Mouse (Mus musculus) cerebellum, postnatal 25 days (tissue): Measurements from ENCODE around the gene Mrgprg.

Source experiments
- DNase-seq, 2 experiments: peaks; one replicate each; pipeline ENCODE4 v3.0.0; 2021; ENCODE audit warnings: mixed read lengths in 2 of 2

Mrgprg gene

DNA sequence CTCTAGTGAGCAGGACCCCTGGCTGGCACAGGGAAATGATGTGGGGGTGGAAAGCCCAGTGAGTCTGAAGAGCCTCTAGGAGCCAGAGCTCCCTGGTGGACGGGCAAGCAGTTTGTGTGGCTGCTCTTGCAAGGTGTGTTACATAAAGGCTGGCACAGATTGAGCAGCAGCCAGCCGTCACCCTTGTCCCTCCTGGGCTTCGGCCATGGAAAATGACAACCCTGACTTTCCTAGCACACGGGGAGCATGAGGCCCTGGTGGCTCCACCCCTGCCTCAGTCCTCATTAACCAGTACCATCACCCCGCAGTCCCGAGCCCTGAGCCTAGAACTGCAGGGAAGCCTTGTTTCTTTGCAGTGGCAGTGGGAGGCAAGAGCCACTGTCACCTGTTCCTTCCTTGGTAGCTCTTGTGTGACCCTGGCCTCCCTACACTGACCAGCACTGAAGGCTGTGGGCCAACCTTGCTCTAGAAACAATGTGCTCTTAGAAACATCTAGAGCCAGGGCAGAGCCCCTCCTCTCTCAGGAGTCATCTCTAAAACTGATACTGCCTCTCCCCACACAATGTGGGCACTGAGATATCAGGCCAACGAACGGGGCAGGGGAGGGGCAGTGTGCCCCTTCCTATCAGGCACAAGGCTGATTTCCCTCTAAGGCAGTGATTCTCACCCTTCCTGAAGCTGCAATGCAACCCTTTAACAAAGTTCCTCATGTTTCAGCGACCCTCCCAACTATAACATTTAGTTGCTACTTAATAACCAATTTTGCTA lies 11.3 kb downstream of the Mrgprg start:
- no peak for DNase-seq

DNA sequence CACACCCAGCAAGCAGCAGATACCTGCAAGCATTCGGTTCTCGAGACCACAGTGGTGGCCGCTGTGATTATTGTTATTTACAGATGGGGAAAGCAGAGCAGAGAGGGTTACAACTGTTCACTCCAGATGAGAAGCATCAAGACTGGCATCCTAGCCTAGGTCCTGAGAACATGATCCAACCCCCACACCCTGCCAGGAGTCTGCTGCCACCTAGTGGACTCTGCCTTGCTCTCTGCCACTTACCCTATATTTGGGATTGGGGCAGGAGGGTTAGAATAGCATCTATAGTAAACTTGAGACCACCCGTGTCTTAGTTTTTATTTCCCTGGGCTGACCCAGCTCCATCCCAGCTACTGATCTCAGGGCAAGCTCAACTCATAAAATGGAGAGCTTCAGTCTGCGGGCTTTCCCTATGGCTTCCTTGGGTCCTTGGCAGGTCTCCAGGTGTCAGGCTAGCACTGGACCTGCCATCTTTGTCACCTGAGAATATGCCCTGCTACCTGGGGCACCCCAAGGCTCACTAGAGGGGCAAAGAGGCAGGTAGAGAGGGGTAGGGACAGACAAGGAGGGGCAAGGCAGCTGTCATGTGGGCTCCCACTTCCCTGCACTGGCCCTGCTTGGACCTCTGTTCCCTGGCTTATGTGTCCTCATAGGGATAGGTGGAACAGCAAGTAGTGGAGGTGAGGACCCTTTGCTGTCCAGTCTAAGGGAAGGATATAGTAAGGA lies 12.6 kb downstream of the Mrgprg start:
- peak; percentile 50 to 75 for DNase-seq

DNA sequence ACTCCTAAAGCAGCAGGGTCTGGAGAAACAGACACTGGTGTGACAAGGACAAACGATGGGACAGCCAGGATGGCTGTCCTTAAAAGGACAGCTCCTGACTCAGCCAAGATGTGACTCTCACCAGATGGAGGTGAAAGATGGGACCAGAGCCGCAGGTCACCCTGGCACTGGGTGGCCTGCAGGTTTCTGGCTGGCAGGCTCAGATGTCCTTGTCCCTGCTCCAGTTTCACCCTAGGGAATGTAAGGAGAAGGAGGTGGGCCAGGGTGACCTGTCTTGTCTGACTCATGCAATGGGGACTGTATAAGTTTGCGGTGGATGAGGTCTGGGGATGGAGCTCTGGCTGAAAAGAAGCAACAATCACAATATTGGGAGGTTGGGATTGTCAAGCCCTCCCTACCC lies 14.2 kb downstream of the Mrgprg start:
- peak in 1 of 2 experiments; percentile 47 for DNase-seq

DNA sequence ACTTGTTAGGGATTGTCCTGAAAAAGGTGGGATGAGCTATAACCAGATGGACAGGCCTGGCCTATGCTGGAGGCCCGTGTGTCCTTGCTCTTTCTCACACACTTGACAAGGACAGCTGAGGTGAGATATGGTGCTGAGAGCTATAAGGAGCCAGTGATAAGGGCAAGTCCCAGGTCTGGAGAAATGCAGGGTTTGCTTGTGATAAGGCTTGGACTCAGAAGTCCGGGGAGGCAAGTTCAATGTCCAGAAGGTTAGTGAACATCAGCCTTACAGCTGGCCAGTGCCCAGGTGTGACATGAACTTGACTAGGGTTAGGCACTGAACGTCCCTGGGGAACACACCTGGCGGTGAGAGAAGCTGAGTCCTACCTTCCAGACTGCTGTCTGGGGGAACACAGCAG lies 14.7 kb downstream of the Mrgprg start:
- no peak for DNase-seq

DNA sequence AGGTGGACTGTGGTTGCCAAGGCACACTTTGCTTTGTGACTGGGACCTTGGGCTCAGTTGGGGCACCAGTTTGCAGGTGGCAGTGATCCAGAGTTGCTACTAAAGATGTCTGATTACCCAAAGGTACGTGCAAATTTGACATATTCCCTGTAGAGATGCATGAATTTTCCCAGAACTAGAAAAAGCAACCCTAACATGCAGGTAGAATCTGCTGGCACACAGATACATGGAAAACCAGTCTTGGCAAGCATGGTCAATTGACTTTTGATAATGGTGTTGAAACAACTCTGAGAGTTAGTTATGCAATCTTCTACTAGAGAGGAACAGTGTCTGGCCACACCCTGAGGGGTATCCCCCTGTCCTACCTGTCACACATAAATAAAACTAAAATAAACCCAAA lies 15.4 kb downstream of the Mrgprg start:
- DNase-seq, result no peak

DNA sequence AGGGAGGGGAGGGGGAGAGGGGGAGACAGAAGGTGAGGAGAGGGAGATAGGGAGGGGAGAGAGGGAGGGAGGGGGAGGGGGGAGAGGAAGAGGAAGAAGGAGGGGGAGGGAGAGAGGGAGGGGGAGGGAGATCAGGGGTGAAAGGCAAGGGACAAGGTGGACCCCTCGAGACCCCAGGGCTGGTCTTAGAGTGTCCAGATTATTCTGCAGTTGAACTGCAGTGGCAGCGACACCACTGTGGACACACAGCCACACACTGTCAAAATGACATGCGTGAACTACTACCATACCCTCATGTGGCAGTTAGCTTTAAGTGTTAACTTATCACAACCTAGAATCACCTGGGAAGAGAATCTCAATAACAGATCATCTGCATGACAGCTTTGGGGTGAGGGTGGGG lies 17.7 kb downstream of the Mrgprg start:
- DNase-seq, result no peak

DNA sequence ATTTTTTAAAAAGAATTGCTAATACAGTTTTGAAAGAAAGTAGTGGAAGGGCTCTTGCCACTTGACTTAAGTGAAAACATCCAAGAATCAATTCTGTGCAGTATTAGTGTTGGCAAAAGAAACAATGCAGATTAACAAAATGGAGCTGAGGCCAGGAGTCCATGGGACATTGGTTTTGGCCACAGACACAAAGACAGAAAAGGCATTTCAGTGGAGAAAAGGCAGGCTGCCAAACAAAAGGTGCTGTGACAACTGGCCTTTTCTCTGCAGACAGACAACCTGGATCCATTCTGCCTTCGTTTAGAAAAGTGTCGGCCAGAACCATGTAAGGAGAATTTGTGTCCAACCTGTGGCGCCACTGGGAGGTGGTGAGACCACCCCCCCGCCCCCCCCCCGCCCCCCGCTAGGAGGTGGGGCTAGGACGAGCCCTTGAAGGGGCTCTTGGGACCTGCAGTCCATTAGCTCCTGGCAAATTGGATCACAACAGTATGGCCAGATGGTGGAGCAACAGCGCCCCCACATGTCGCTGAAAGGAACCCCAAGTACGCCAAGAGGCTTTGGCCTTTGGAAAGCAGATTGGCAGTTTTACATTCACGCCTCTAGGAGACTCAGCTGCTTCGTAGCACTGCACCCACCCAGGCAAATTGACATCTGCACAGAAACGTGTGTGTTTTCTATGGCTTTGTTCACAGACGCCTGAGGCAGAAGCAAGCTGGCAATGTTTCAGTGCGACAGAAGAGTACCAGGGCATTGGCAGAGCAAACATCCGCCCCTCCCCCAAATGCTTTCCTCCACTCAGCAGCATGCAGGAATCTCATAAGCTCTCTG lies 18.5 kb downstream of the Mrgprg start:
- DNase-seq, result peak; percentile 86 to 90

DNA sequence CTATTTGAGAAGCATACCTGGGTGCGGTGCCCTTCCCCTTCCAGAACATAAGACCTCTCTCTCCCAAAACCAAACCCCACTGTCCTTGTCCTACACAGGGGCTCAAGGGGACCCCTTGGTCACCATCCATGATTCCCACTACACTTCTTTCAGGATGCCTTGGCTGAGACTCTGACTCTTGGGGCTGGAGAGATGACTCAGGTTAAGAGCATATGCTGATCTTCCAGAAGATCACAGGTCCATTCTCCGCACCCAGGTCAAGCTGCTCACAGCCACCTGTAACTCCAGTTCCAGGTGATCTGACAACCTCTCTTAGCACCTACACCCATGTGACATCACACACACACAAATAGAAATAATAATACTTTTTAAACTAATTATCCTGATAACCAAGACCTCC lies 26.1 kb downstream of the Mrgprg start:
- DNase-seq, result no peak

DNA sequence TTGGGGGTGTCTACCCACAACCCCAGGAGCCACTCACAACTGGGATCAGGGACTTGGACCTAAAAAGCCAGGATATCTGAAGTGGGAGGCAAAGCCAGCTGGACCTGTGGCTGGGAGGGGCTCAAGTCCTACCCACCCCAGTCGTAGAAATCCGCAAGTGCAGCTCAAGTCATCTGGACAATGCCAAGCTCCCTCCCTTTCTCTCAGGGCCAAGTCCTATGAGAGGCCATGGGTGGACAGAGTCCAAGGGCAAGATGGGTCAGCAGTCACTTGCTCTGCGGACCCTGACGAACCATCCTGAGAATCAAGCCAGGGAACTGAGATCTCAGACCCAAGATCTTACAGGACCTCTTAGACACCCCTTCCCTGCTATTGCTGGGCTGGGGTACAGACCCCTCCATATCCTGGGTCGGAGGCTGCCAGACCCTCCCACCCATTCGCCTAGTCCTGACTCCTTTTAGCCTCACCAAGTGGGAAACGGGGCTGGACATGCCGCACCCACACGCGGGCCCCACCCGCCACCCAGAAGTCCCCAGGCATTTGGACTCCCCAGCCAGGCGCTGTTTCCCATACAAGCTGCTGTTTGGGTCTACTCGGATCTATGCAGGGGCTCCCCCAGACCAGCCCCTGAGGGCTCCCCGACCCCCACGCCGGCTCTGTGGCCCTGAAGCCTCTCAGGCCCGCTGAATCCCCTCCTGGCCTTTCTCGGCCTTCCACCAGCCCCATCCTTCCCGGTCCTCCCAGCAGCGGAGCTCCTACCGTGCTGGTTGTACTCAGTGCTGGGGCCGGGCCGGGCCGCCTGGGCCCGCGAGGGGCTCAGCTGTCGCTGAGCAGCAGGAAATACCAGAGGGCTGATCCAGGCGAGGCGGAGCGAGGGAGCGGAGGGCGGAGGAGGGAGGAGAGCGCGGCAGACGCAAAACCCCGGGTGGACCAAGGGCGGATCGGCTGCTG lies 27.0 kb downstream of the Mrgprg start:
- peak; percentile 66 to 76 for DNase-seq

DNA sequence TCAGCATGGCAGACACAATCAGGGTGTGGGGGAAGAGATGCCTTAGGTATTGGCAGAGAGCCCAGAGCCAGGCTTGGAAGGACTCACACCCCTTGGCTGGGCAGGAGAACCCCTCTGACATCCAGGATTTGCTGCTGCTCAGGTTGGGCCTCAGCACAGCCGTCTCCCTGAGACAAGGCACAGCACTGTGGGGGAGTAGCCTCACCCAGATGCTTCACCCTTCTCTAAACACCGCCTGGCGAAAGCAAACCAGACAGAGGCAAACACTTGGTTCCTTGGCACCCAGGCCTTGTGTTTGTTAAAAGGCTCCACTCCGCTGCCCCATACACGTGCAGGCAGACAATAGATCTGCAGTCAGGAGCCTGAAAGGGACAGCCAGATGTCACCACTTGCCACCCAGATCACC lies 28.2 kb downstream of the Mrgprg start:
- no peak for DNase-seq

DNA sequence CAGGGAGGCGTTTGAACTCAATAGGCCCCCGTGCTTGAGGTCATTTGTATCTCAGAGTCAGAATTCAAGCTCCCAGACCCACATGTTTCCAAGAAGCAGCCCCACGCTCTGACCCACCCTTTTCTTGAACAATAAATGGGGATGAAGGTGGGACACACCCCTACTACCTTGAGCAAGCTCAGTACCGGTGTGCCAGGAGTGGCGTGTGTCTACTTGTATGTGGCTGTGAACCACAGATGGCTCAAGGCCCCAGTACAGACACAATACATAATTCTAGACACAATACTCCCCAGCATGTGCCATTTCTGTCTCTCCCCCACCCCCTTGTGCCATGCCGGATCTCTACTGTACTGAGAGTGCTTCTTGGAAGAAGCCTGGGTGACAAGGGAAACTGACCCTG lies 28.6 kb downstream of the Mrgprg start:
- DNase-seq, result no peak

DNA sequence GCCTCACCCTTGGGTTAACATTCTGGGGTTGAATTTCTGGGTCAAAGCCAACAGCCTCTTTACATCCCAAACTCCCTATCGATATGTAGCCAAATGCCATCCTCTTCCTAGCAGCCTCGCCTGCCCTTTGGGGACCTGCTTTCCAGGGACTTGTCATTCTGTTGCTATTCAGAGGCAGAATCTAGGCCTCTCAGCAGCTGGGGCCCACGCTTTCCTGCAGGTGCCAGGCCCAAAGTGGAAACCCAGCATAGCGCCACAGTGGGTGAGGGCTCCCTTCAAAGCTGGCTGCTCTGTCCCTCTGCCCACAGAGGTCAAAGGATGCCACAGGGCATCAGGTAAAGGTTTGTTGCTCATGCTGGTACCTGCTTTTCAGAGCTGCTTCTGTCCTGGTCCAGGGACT lies 33.0 kb downstream of the Mrgprg start:
- DNase-seq, result no peak

DNA sequence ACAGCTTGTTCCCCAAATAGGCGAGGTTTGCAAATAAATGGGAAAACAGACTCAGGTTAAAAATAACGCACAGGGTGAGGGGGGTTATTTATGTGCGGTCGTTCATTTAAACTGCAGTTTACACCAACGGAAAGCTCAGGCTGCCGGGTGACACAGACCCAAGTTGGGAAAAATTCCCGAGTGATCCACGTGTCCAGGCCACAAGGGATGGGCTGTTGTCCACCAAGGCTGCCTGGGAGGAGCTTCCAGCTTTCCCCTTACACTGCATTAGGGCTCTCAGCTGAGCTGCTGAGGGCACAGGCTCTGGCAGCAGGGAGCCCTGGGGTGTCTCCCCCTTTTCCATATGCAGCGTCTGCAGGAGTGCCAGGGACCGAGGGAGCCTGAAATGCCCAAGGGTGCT lies 36.9 kb downstream of the Mrgprg start:
- DNase-seq, result no peak

DNA sequence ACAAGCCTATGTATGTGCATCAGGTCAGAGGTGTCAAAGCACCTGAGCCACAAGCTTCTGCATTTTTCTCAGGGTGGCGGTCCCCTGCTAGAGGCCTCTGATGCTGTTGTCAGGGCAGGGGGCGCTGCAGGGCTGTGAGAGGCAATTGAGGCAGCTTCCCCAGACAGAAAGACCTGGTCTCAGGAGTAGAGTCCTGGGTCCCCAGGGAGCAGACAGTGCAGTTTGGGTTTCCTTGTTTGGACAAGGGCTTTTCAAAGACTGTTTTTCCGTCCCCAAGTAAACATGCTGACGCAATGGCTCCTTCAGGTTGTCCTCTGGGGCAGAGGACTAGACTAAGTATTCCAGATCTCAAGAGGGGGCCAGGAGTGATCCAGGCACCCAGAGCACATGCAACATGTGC lies 40.4 kb downstream of the Mrgprg start:
- no peak for DNase-seq

DNA sequence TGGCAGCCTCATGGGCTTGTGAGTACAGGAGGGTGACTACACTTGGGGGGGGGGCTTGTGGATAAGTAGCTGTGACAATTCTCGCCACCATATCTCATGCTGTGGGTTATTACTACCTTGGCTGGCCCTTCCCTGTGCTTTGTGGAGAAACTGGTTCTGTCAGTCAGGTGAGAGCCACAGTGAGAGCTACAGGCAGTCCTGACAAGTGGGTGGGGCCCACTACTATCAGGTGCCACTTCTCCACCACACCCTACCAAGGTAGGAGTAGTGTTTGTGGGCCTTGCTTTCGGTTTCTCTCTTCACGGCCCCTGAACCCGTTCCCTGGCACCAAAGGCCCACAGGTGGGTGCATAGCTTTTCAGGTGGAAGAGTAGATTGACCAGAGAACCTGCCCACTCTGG lies 43.0 kb downstream of the Mrgprg start:
- no peak for DNase-seq

DNA sequence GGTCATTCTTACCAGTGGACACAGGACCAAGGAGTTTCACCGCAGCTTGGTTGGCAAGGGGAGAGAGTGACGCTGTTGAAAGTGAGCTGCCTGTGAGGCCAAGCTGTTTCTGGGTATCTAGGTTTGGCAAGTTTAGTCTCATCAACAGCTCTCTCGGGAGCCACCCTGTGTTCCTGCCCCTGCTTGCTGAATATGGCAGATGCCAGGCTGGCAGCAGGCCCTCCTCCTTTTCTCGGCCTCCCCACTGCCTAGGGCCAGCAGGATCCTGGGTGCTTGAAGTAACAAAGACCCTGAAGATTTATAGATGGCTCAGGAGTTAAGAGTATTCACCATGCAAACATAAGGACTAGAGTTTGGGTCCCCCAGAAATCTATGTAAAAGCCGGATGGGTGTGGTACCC lies 44.1 kb downstream of the Mrgprg start:
- no peak for DNase-seq

DNA sequence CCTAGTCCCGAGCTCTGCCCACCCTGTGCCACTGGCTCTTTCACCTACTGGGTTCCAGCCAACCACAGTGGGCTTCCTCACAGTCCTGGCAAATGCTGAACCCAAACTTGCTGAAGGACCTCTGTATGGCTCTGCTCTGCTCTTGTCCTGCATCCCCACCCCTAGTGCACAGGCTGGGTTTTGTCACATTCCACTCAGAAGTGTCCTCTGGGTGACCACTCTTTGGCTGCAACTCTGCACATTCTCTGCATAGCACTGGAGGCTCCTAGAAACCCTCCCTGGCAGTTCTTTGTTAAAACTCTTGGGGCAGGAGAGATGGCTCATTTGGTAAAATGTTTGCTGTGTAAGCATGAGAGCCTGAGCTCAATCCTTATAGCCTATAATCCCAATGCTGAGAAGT lies 49.0 kb downstream of the Mrgprg start:
- no peak for DNase-seq
